Mouse (Mus musculus): ENCODE data around the gene Blcap. TPM values are rescaled to one million over a fixed set of nuclear protein-coding genes. Genes with fewer than 3 reads are reported as not detected.

Blcap gene
- total RNA-seq, 1 experiment from 2014 or later = 82.8 TPM

GRCm38 (mm10) chr2:157518451-157518850 is 52.6 kb downstream of the Blcap start:
- DNase-seq = no peak

- no peak for DNase-seq
These were observed 53.5 kb downstream of the Blcap start for GRCm38 (mm10) chr2:157517526-157517925.

DNA sequence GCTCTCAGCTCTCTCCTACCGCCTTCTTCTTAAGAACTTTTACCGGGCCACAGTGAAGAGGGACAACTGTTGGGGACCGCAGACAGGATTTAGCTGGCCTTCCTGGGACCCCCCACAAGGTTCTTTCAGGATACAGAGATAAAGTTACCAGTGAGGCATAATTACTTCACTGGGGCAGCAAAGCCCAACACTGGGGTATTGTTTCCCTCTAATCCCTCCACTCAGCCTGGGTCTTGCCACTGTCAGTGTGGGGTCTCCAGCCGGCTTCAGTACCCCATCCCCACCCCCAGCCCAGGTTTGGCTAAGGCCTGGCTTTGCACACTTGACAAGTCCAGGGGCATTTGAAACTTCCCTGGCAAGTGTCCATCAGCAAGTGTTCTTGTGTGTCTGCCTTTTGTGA is 56.7 kb downstream of the Blcap start:
- DNase-seq = no peak

DNA sequence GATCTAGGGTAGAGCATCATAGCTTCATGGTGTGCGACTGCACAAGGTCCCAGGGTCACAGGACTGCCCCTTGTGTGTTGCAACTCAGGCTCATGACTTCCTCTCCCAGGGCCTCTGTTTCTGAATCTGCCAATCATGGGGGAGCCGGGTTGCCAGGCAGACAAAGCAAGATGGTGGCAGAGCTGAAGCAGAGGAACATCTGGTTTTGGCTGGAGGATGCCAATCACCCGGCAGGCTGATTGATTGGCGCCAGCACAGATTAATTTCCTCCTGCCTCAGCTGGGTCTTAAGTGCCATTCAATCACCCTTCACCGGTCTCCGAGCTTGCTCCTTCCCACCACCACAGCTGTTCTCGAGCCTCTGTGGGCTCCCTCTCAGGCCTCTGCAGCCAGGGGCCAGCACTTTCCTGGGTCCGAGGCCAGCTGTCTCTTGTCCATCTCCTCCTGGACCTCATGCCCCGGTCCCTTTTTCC is 57.3 kb downstream of the Blcap start:
- no peak for DNase-seq

GRCm38 (mm10) chr2:157512859-157513258 is 58.2 kb downstream of the Blcap start:
- DNase-seq = no peak

DNA sequence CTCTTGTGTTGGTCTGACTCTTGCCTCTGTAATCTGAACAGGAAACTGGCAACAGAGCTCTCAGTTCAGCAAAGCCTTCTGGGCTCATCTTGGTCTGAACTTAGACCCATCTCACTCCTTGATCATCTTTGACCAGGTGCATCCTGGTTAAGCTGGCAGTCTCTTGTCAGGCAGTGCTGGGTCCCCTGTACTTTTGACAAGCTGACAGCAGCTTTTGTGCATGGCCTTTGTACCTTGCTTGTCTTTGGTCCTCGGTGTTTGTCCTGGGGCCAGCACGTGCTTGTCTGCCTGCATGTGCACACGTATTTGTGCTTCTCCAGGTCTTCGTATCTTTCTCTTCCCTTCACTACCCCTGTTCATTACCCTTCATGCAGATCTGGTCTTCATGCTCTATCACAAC is 61.0 kb downstream of the Blcap start:
- no peak for DNase-seq

- DNase-seq = no peak
These were observed 61.9 kb downstream of the Blcap start for GRCm38 (mm10) chr2:157509182-157509581.

- no peak for DNase-seq
These were observed 64.3 kb downstream of the Blcap start for GRCm38 (mm10) chr2:157506779-157507178.

Small RNA genes within 50 kb of the gene (microRNA-seq; reads per million reads assigned to microRNA genes)
- gene Gm23134 = 0 to 1.7 reads per million in 2 experiments

Other genes starting within 250 kb of the Blcap start
- gene Ghrh, start 223.8 kb downstream of the Blcap start, total RNA-seq (2021) = not detected in 2 replicates
- 32.3 and 34.6 TPM in 2 replicates for gene Manbal, start 203.7 kb downstream of the Blcap start, total RNA-seq (2021)
- gene Src, start 152.8 kb downstream of the Blcap start, total RNA-seq (2021) = 18.1 and 19.4 TPM in 2 replicates
- 71.3 and 91.2 TPM in 2 replicates for gene Nnat, start 11.2 kb downstream of the Blcap start, total RNA-seq (2021)
- gene Ctnnbl1, start 166.1 kb upstream of the Blcap start, total RNA-seq (2021) = 17.2 and 20.8 TPM in 2 replicates

All from adrenal gland, postnatal 25 days (tissue).